Mouse (Mus musculus) hindbrain, embryonic 11.5 days (tissue): ENCODE data around the gene Slc26a10. TPM values are rescaled to one million over a fixed set of nuclear protein-coding genes. Genes with fewer than 3 reads are reported as not detected.
A peak's percentile ranks its signal among the peaks of the same experiment; 100 is the strongest.

Experiments
- ATAC-seq: fragments of 200-750 bp; cut with Nextera tagmentation; 2 replicates; pipeline ENCODE4 v1.8.0; 2017; ENCODE audit warnings: mild to moderate bottlenecking, moderate TSS enrichment, moderate library complexity; ENCODE audit not compliant: low FRiP score
- DNase-seq: peaks from one replicate; pipeline ENCODE4 v3.0.0-alpha.2; 2015; ENCODE audit warnings: low spot score
- H3K27ac ChIP-seq: fragments of 300-500 bp; sonication (generic); 2 replicates; pipeline ENCODE4 v1.5.1; 2014; ENCODE audit warnings: mild to moderate bottlenecking, low read depth, low read length
- H3K27me3 ChIP-seq: fragments of 300-500 bp; sonication (generic); 2 replicates; pipeline ENCODE4 v1.6.1; 2014; ENCODE audit warnings: mild to moderate bottlenecking, low read length, moderate library complexity, mixed read lengths; ENCODE audit not compliant: control insufficient read depth, insufficient read depth
- H3K36me3 ChIP-seq: fragments of 300-500 bp; sonication (generic); 2 replicates; pipeline ENCODE4 v1.6.1; 2014; ENCODE audit warnings: mild to moderate bottlenecking, low read length, moderate library complexity, mixed read lengths; ENCODE audit not compliant: control insufficient read depth, insufficient read depth
- H3K4me1 ChIP-seq: fragments of 300-500 bp; sonication (generic); replicated peaks from 2 replicates; pipeline ENCODE4 v1.6.1; 2014; ENCODE audit warnings: low read length, mixed read lengths; ENCODE audit not compliant: control insufficient read depth, insufficient read depth
- H3K4me2 ChIP-seq: fragments of 300-500 bp; sonication (generic); replicated peaks from 2 replicates; pipeline ENCODE4 v1.6.1; 2014; ENCODE audit warnings: mild to moderate bottlenecking, low read depth, low read length
- H3K4me3 ChIP-seq: fragments of 300-500 bp; sonication (generic); 2 replicates; pipeline ENCODE4 v1.5.1; 2014; ENCODE audit warnings: low read depth, low read length
- H3K9ac ChIP-seq: fragments of 300-500 bp; sonication (generic); 2 replicates; pipeline ENCODE4 v1.6.1; 2014; ENCODE audit warnings: low read depth, low read length
- H3K9me3 ChIP-seq: fragments of 300-500 bp; sonication (generic); 2 replicates; pipeline ENCODE4 v1.6.1; 2016; ENCODE audit warnings: low read length; ENCODE audit not compliant: control insufficient read depth
- WGBS: fragments of 180-500 bp; shearing (Covaris S2); extraction: QIAGEN DNeasy Blood & Tissue Kit; methylation state at CpG from one replicate; pipeline ENCODE4 v1.1.7; 2014; 5-methylcytosine and 5-hydroxymethylcytosine counted together
- polyA plus RNA-seq: library from polyadenylated mRNA; unstranded; fragments of >200 nt; fragmentation: Nextera tagmentation; extraction: Ambion mirVana; gene quantifications from 2 replicates; pipeline ENCODE4 v1.2.1, GENCODE M21; 2014

Slc26a10 gene
- polyA plus RNA-seq, 1 experiment from 2014 or later, result 0.73 TPM

GRCm38 (mm10) chr10:127214422-127214803, 34.0 kb upstream of the Slc26a10 start:
- Histone ChIP-seq H3K4me2 (no peak overlapping the region), H3K36me3 (no peaks in the 10 kb centered on the region), H3K9ac (no peak overlapping the region), H3K27me3 (no peaks in the 10 kb centered on the region), H3K9me3 (no peaks in the 10 kb centered on the region), H3K27ac (no peak overlapping the region), H3K4me1 (0 out of 2 replicates have a peak, but pooled peaks cover 3% of the 10 kb centered on the region), H3K4me3 (no peak overlapping the region)
- DNase-seq (no peak), ATAC-seq (no peak)
- 69% methylated on average over 1 of the region's 1 CpGs for WGBS

- ATAC-seq, result no peak
- H3K4me3 ChIP-seq, result no peak overlapping the region
- no peak overlapping the region for H3K27ac ChIP-seq
- 0 out of 2 replicates have a peak, but pooled peaks cover 3% of the 10 kb centered on the region for H3K4me1 ChIP-seq
- no peaks in the 10 kb centered on the region for H3K36me3 ChIP-seq
- no peaks in the 10 kb centered on the region for H3K9me3 ChIP-seq
- H3K4me2 ChIP-seq, result no peak overlapping the region
- no peak for DNase-seq
- no peaks in the 10 kb centered on the region for H3K27me3 ChIP-seq
- H3K9ac ChIP-seq, result no peak overlapping the region
- 86% methylated on average over 13 of the region's 13 CpGs for WGBS
These were observed 33.4 kb upstream of the Slc26a10 start for GRCm38 (mm10) chr10:127213704-127214421.

GRCm38 (mm10) chr10:127213272-127213671, 32.8 kb upstream of the Slc26a10 start:
- no peaks in the 10 kb centered on the region for H3K27me3 ChIP-seq

GRCm38 (mm10) chr10:127211414-127211854, 31.0 kb upstream of the Slc26a10 start, which contains the start of gene Pip4k2c:
TSS of gene Pip4k2c (minus strand) at chr10:127211585.
- DNase-seq, result peak; percentile 88
- Histone ChIP-seq H3K27me3 (no peaks in the 10 kb centered on the region), H3K36me3 (no peaks in the 10 kb centered on the region), H3K4me3 (peak within 1 kb of the TSS; percentile 87), H3K27ac (peak within 1 kb of the TSS; percentile 30; the same call in 1 of the 2 replicates), H3K9me3 (no peaks in the 10 kb centered on the region), H3K4me1 (0 out of 2 replicates have a peak, but pooled peaks cover 3% of the 10 kb centered on the region), H3K4me2 (peak within 1 kb of the TSS; percentile 92), H3K9ac (peak within 1 kb of the TSS; percentile 72)
- under 1% methylated on average over 40 of the region's 47 CpGs for WGBS
- peak; percentile 96 for ATAC-seq

More at GRCm38 (mm10) chr10:127213272-127213671, 32.8 kb upstream of the Slc26a10 start:
- H3K4me1 ChIP-seq, result 0 out of 2 replicates have a peak, but pooled peaks cover 3% of the 10 kb centered on the region
- no peak for ATAC-seq
- H3K27ac ChIP-seq, result no peak overlapping the region
- H3K9me3 ChIP-seq, result no peaks in the 10 kb centered on the region
- no peak overlapping the region for H3K4me3 ChIP-seq
- H3K36me3 ChIP-seq, result no peaks in the 10 kb centered on the region
- WGBS, result 91% methylated on average over 8 of the region's 8 CpGs
- no peak for DNase-seq
- no peak overlapping the region for H3K9ac ChIP-seq
- H3K4me2 ChIP-seq, result no peak overlapping the region

- H3K27me3 ChIP-seq, result no peaks in the 10 kb centered on the region
- DNase-seq (peak; percentile 66), ATAC-seq (peak; percentile 75)
- peak overlapping the region; percentile 87 for H3K4me3 ChIP-seq
- peak overlapping the region; percentile 30; the same call in 1 of the 2 replicates for H3K27ac ChIP-seq
- WGBS, result under 1% methylated on average over 20 of the region's 25 CpGs
- H3K36me3 ChIP-seq, result no peaks in the 10 kb centered on the region
- H3K9ac ChIP-seq, result peak overlapping the region; percentile 72
- H3K4me2 ChIP-seq, result peak overlapping the region; percentile 92
- no peaks in the 10 kb centered on the region for H3K9me3 ChIP-seq
- H3K4me1 ChIP-seq, result 0 out of 2 replicates have a peak, but pooled peaks cover 3% of the 10 kb centered on the region
These were observed 30.5 kb upstream of the Slc26a10 start for GRCm38 (mm10) chr10:127210961-127211405.

GRCm38 (mm10) chr10:127209928-127210570, 29.6 kb upstream of the Slc26a10 start:
- H3K4me2 ChIP-seq, result no peak overlapping the region
- H3K4me1 ChIP-seq, result 0 out of 2 replicates have a peak, but pooled peaks cover 3% of the 10 kb centered on the region
- 0 out of 2 replicates have a peak, but pooled peaks cover 4% of the 10 kb centered on the region for H3K36me3 ChIP-seq
- H3K27ac ChIP-seq, result no peak overlapping the region
- ATAC-seq (no peak), DNase-seq (no peak)
- H3K4me3 ChIP-seq, result no peak overlapping the region
- WGBS, result 89% methylated on average over 13 of the region's 13 CpGs
- H3K27me3 ChIP-seq, result no peaks in the 10 kb centered on the region
- no peaks in the 10 kb centered on the region for H3K9me3 ChIP-seq
- H3K9ac ChIP-seq, result no peak overlapping the region

GRCm38 (mm10) chr10:127208921-127209320, 28.5 kb upstream of the Slc26a10 start:
- no peak overlapping the region for H3K4me2 ChIP-seq
- ATAC-seq (no peak), DNase-seq (no peak)
- no peaks in the 10 kb centered on the region for H3K27me3 ChIP-seq
- H3K4me3 ChIP-seq, result no peak overlapping the region
- no peaks in the 10 kb centered on the region for H3K9me3 ChIP-seq
- 89% methylated on average over 4 of the region's 4 CpGs for WGBS
- 0 out of 2 replicates have a peak, but pooled peaks cover 3% of the 10 kb centered on the region for H3K4me1 ChIP-seq
- H3K36me3 ChIP-seq, result 0 out of 2 replicates have a peak, but pooled peaks cover 4% of the 10 kb centered on the region
- H3K27ac ChIP-seq, result no peak overlapping the region
- H3K9ac ChIP-seq, result no peak overlapping the region

- no peak overlapping the region for H3K4me2 ChIP-seq
- H3K4me3 ChIP-seq, result no peak overlapping the region
- no peaks in the 10 kb centered on the region for H3K9me3 ChIP-seq
- DNase-seq (no peak), ATAC-seq (no peak)
- 0 out of 2 replicates have a peak, but pooled peaks cover 4% of the 10 kb centered on the region for H3K36me3 ChIP-seq
- WGBS, result 89% methylated on average over 10 of the region's 10 CpGs
- no peaks in the 10 kb centered on the region for H3K4me1 ChIP-seq
- H3K27ac ChIP-seq, result no peak overlapping the region
- H3K27me3 ChIP-seq, result no peaks in the 10 kb centered on the region
- no peak overlapping the region for H3K9ac ChIP-seq
These were observed 24.9 kb upstream of the Slc26a10 start for GRCm38 (mm10) chr10:127205373-127205772.
